Mouse (Mus musculus) stomach, embryonic 16.5 days (tissue): ENCODE results near the gene Gm49403. TPM values are rescaled to one million over a fixed set of nuclear protein-coding genes. Genes with fewer than 3 reads are reported as not detected.

Experiments
- ATAC-seq: fragments of 200-750 bp; cut with Nextera tagmentation; 2 replicates; pipeline ENCODE4 v1.8.0; 2017; ENCODE audit warnings: moderate number of reproducible peaks, moderate TSS enrichment; ENCODE audit not compliant: insufficient read depth, low FRiP score
- H3K27ac ChIP-seq: fragments of 300-500 bp; sonication (generic); 2 replicates; pipeline ENCODE4 v1.5.1; 2014; ENCODE audit warnings: low read length
- H3K27me3 ChIP-seq: fragments of 300-500 bp; sonication (generic); 2 replicates; pipeline ENCODE4 v1.6.1; 2014; ENCODE audit warnings: low read length, control low read depth, mixed read lengths; ENCODE audit not compliant: control insufficient read depth, insufficient read depth
- H3K36me3 ChIP-seq: fragments of 300-500 bp; sonication (generic); 2 replicates; pipeline ENCODE4 v1.6.1; 2014; ENCODE audit warnings: low read length; ENCODE audit not compliant: control insufficient read depth, insufficient read depth
- H3K4me1 ChIP-seq: fragments of 300-500 bp; sonication (generic); 2 replicates; pipeline ENCODE4 v1.6.1; 2014; ENCODE audit warnings: low read length, control low read depth, mixed read lengths; ENCODE audit not compliant: control insufficient read depth, insufficient read depth
- H3K4me2 ChIP-seq: fragments of 300-500 bp; sonication (generic); 2 replicates; pipeline ENCODE4 v1.6.1; 2014; ENCODE audit warnings: low read depth, low read length, mixed read lengths
- H3K4me3 ChIP-seq: fragments of 300-500 bp; sonication (generic); replicated peaks from 2 replicates; pipeline ENCODE4 v1.5.1; 2014; ENCODE audit warnings: mild to moderate bottlenecking, low read length
- H3K9ac ChIP-seq: fragments of 300-500 bp; sonication (generic); 2 replicates; pipeline ENCODE4 v1.6.1; 2014; ENCODE audit warnings: low read length
- H3K9me3 ChIP-seq: fragments of 300-500 bp; sonication (generic); replicated peaks from 2 replicates; pipeline ENCODE4 v1.6.1; 2016; ENCODE audit warnings: low read length, control low read depth; ENCODE audit not compliant: control insufficient read depth
- WGBS: fragments of 180-500 bp; shearing (Covaris S2); extraction: QIAGEN DNeasy Blood & Tissue Kit; methylation state at CpG from one replicate; pipeline ENCODE4 v1.1.7; 2014; 5-methylcytosine and 5-hydroxymethylcytosine counted together
- polyA plus RNA-seq: library from polyadenylated mRNA; unstranded; fragments of >200 nt; fragmentation: Nextera tagmentation; extraction: Ambion mirVana; gene quantifications from 2 replicates; pipeline ENCODE4 v1.2.1, GENCODE M21; 2015

Gene Gm49403
- polyA plus RNA-seq, 1 experiment from 2014 or later, result not detected

- Histone ChIP-seq H3K9ac (peak overlapping the region; percentile 96), H3K4me1 (peaks cover 19% of the 10 kb centered on the region), H3K9me3 (no peaks in the 10 kb centered on the region), H3K27me3 (no peaks in the 10 kb centered on the region), H3K4me3 (peak overlapping the region; percentile 77), H3K4me2 (peak overlapping the region; percentile 69), H3K36me3 (peaks cover 9% of the 10 kb centered on the region), H3K27ac (peak overlapping the region; percentile 88)
- no peak for ATAC-seq
- WGBS, result 5% methylated on average over 13 of the region's 13 CpGs
Observed at GRCm38 (mm10) chr19:8898576-8898975, 14.8 kb downstream of the Gm49403 start.

GRCm38 (mm10) chr19:8899079-8899478 lies 15.3 kb downstream of the Gm49403 start:
- H3K4me2 ChIP-seq, result peak overlapping the region; percentile 69
- H3K4me3 ChIP-seq, result peak overlapping the region; percentile 77
- H3K27ac ChIP-seq, result 0 out of 2 replicates have a peak overlapping the region, but pooled peaks have one; percentile 88
- H3K27me3 ChIP-seq, result no peaks in the 10 kb centered on the region
- ATAC-seq, result no peak
- 25% methylated on average over 3 of the region's 3 CpGs for WGBS
- H3K4me1 ChIP-seq, result peaks cover 15% of the 10 kb centered on the region
- no peaks in the 10 kb centered on the region for H3K9me3 ChIP-seq
- peaks cover 13% of the 10 kb centered on the region for H3K36me3 ChIP-seq
- peak overlapping the region; percentile 96 for H3K9ac ChIP-seq

GRCm38 (mm10) chr19:8903412-8903811 lies 19.7 kb downstream of the Gm49403 start:
- no peaks in the 10 kb centered on the region for H3K27me3 ChIP-seq
- WGBS, result 90% methylated on average over 5 of the region's 5 CpGs
- H3K27ac ChIP-seq, result no peak overlapping the region
- no peak for ATAC-seq
- no peak overlapping the region for H3K4me2 ChIP-seq
- no peak overlapping the region for H3K9ac ChIP-seq
- H3K4me1 ChIP-seq, result peaks cover 9% of the 10 kb centered on the region
- no peaks in the 10 kb centered on the region for H3K9me3 ChIP-seq
- H3K4me3 ChIP-seq, result no peak overlapping the region
- H3K36me3 ChIP-seq, result peaks cover 25% of the 10 kb centered on the region

- Histone ChIP-seq H3K36me3 (peaks cover 63% of the 10 kb centered on the region), H3K4me1 (no peaks in the 10 kb centered on the region), H3K4me3 (no peak overlapping the region), H3K27ac (no peak overlapping the region), H3K9me3 (no peaks in the 10 kb centered on the region), H3K27me3 (no peaks in the 10 kb centered on the region), H3K9ac (no peak overlapping the region), H3K4me2 (no peak overlapping the region)
- no peak for ATAC-seq
- 89% methylated on average over 6 of the region's 6 CpGs for WGBS
Observed at GRCm38 (mm10) chr19:8908531-8908930, 24.8 kb downstream of the Gm49403 start.

- WGBS, result 90% methylated on average over 5 of the region's 5 CpGs
Observed at GRCm38 (mm10) chr19:8911810-8912209, 28.1 kb downstream of the Gm49403 start.

GRCm38 (mm10) chr19:8914212-8914611 lies 30.5 kb downstream of the Gm49403 start:
- no peaks in the 10 kb centered on the region for H3K27me3 ChIP-seq
- H3K4me1 ChIP-seq, result no peaks in the 10 kb centered on the region
- no peaks in the 10 kb centered on the region for H3K9me3 ChIP-seq
- no peak overlapping the region for H3K4me2 ChIP-seq
- no peak for ATAC-seq
- H3K4me3 ChIP-seq, result no peak overlapping the region
- H3K9ac ChIP-seq, result no peak overlapping the region
- H3K27ac ChIP-seq, result no peak overlapping the region
- WGBS, result 97% methylated on average over 3 of the region's 3 CpGs
- peaks cover 58% of the 10 kb centered on the region for H3K36me3 ChIP-seq

More at GRCm38 (mm10) chr19:8911810-8912209, 28.1 kb downstream of the Gm49403 start:
- ATAC-seq, result no peak
- Histone ChIP-seq H3K4me2 (no peak overlapping the region), H3K4me1 (no peaks in the 10 kb centered on the region), H3K27me3 (no peaks in the 10 kb centered on the region), H3K9me3 (no peaks in the 10 kb centered on the region), H3K36me3 (peaks cover 73% of the 10 kb centered on the region), H3K9ac (no peak overlapping the region), H3K4me3 (no peak overlapping the region), H3K27ac (no peak overlapping the region)

- H3K27me3 ChIP-seq, result no peaks in the 10 kb centered on the region
- no peaks in the 10 kb centered on the region for H3K9me3 ChIP-seq
- no peak for ATAC-seq
- H3K36me3 ChIP-seq, result peaks cover 24% of the 10 kb centered on the region
- WGBS, result 90% methylated on average over 3 of the region's 3 CpGs
- peaks cover 9% of the 10 kb centered on the region for H3K4me1 ChIP-seq
- H3K4me2 ChIP-seq, result no peak overlapping the region
- no peak overlapping the region for H3K4me3 ChIP-seq
- no peak overlapping the region for H3K9ac ChIP-seq
- no peak overlapping the region for H3K27ac ChIP-seq
Observed at GRCm38 (mm10) chr19:8919000-8919399, 35.3 kb downstream of the Gm49403 start.

GRCm38 (mm10) chr19:8919684-8920072 lies 35.9 kb downstream of the Gm49403 start:
- Histone ChIP-seq H3K4me1 (peaks cover 9% of the 10 kb centered on the region), H3K36me3 (peaks cover 19% of the 10 kb centered on the region), H3K27me3 (no peaks in the 10 kb centered on the region), H3K4me3 (peak overlapping the region; percentile 82), H3K27ac (peak overlapping the region; percentile 95), H3K4me2 (peak overlapping the region; percentile 82), H3K9me3 (no peaks in the 10 kb centered on the region), H3K9ac (peak overlapping the region; percentile 86; the same call in 1 of the 2 replicates)
- no peak for ATAC-seq
- WGBS, result 73% methylated on average over 6 of the region's 6 CpGs

GRCm38 (mm10) chr19:8920073-8920736 lies 36.5 kb downstream of the Gm49403 start, which contains the start of gene B3gat3:
Gene B3gat3, plus strand, starts transcription at chr19:8920374.
- peak; percentile 98 for ATAC-seq
- H3K27ac ChIP-seq, result peak within 1 kb of the TSS; percentile 95
- no peaks in the 10 kb centered on the region for H3K27me3 ChIP-seq
- peak within 1 kb of the TSS; percentile 86 for H3K9ac ChIP-seq
- peaks cover 14% of the 10 kb centered on the region for H3K36me3 ChIP-seq
- no peaks in the 10 kb centered on the region for H3K9me3 ChIP-seq
- 3% methylated on average over 37 of the region's 50 CpGs for WGBS
- peak within 1 kb of the TSS; percentile 82 for H3K4me2 ChIP-seq
- peak within 1 kb of the TSS; percentile 82 for H3K4me3 ChIP-seq
- H3K4me1 ChIP-seq, result peaks cover 9% of the 10 kb centered on the region
